Mouse (Mus musculus) neural tube, embryonic 13.5 days (tissue): ENCODE results near the gene Pou2f1. TPM values are rescaled to one million over a fixed set of nuclear protein-coding genes. Genes with fewer than 3 reads are reported as not detected.

Experiments used
- ATAC-seq: fragments of 200-750 bp; cut with Nextera tagmentation; 2 replicates; pipeline ENCODE4 v1.8.0; 2017; ENCODE audit warnings: low read depth, mild to moderate bottlenecking, moderate TSS enrichment, moderate library complexity
- H3K27ac ChIP-seq: fragments of 300-500 bp; sonication (generic); replicated peaks from 2 replicates; pipeline ENCODE4 v1.5.1; 2015; ENCODE audit warnings: moderate library complexity, mild to moderate bottlenecking, inconsistent platforms
- H3K27me3 ChIP-seq: fragments of 300-500 bp; sonication (generic); 2 replicates; pipeline ENCODE4 v1.6.1; 2015; ENCODE audit warnings: mild to moderate bottlenecking, inconsistent platforms
- H3K36me3 ChIP-seq: fragments of 300-500 bp; sonication (generic); 2 replicates; pipeline ENCODE4 v1.6.1; 2015; ENCODE audit warnings: mild to moderate bottlenecking, inconsistent platforms
- H3K4me1 ChIP-seq: fragments of 300-500 bp; sonication (generic); replicated peaks from 2 replicates; pipeline ENCODE4 v1.6.1; 2015; ENCODE audit warnings: inconsistent platforms
- H3K4me2 ChIP-seq: fragments of 300-500 bp; sonication (generic); 2 replicates; pipeline ENCODE4 v1.6.1; 2015; ENCODE audit warnings: inconsistent platforms, mild to moderate bottlenecking, moderate library complexity
- H3K4me3 ChIP-seq: fragments of 300-500 bp; sonication (generic); 2 replicates; pipeline ENCODE4 v1.5.1; 2015; ENCODE audit warnings: mild to moderate bottlenecking, inconsistent platforms
- H3K9ac ChIP-seq: fragments of 300-500 bp; sonication (generic); 2 replicates; pipeline ENCODE4 v1.6.1; 2015; ENCODE audit warnings: moderate library complexity, mild to moderate bottlenecking, inconsistent platforms
- H3K9me3 ChIP-seq: fragments of 300-500 bp; sonication (generic); 2 replicates; pipeline ENCODE4 v1.6.1; 2016; ENCODE audit warnings: inconsistent platforms
- WGBS: fragments of 180-500 bp; shearing (Covaris S2); methylation state at CpG from one replicate; pipeline ENCODE4 v1.1.7; 2015; 5-methylcytosine and 5-hydroxymethylcytosine counted together
- polyA plus RNA-seq: library from polyadenylated mRNA; unstranded; fragments of >200 nt; fragmentation: Nextera tagmentation; extraction: Ambion mirVana; gene quantifications from 2 replicates; pipeline ENCODE4 v1.2.1, GENCODE M21; 2015

Pou2f1 gene
- polyA plus RNA-seq, 1 experiment from 2014 or later = 15.5 TPM

GRCm38 (mm10) chr1:165932842-165933241, 69.6 kb downstream of the Pou2f1 start:
- 88% methylated on average over 2 of the region's 2 CpGs for WGBS

GRCm38 (mm10) chr1:165930510-165930909, 72.0 kb downstream of the Pou2f1 start:
- Histone ChIP-seq H3K9me3 (no peaks in the 10 kb centered on the region), H3K4me2 (no peak overlapping the region), H3K27me3 (no peaks in the 10 kb centered on the region), H3K9ac (no peak overlapping the region), H3K36me3 (no peaks in the 10 kb centered on the region), H3K4me3 (no peak overlapping the region), H3K27ac (no peak overlapping the region), H3K4me1 (peaks cover 20% of the 10 kb centered on the region)
- ATAC-seq = no peak
- WGBS = 93% methylated on average over 3 of the region's 3 CpGs

More at GRCm38 (mm10) chr1:165932842-165933241, 69.6 kb downstream of the Pou2f1 start:
- Histone ChIP-seq H3K36me3 (no peaks in the 10 kb centered on the region), H3K27ac (no peak overlapping the region), H3K27me3 (no peaks in the 10 kb centered on the region), H3K9me3 (no peaks in the 10 kb centered on the region), H3K4me2 (peak overlapping the region; percentile 28; the same call in 1 of the 2 replicates), H3K9ac (no peak overlapping the region), H3K4me3 (no peak overlapping the region), H3K4me1 (peaks cover 33% of the 10 kb centered on the region)
- no peak for ATAC-seq

GRCm38 (mm10) chr1:165927507-165928279, 74.8 kb downstream of the Pou2f1 start:
- Histone ChIP-seq H3K27me3 (no peaks in the 10 kb centered on the region), H3K4me1 (0 out of 2 replicates have a peak, but pooled peaks cover 4% of the 10 kb centered on the region), H3K4me2 (no peak overlapping the region), H3K9me3 (no peaks in the 10 kb centered on the region), H3K36me3 (no peaks in the 10 kb centered on the region), H3K4me3 (no peak overlapping the region), H3K9ac (no peak overlapping the region), H3K27ac (no peak overlapping the region)
- ATAC-seq = no peak
- WGBS = 89% methylated on average over 7 of the region's 7 CpGs

- 88% methylated on average over 2 of the region's 2 CpGs for WGBS
- no peak overlapping the region for H3K27ac ChIP-seq
- H3K36me3 ChIP-seq = no peaks in the 10 kb centered on the region
- H3K4me2 ChIP-seq = no peak overlapping the region
- no peak overlapping the region for H3K4me3 ChIP-seq
- no peaks in the 10 kb centered on the region for H3K4me1 ChIP-seq
- no peak for ATAC-seq
- H3K9me3 ChIP-seq = no peaks in the 10 kb centered on the region
- no peaks in the 10 kb centered on the region for H3K27me3 ChIP-seq
- no peak overlapping the region for H3K9ac ChIP-seq
Observed at GRCm38 (mm10) chr1:165925207-165925606, 77.3 kb downstream of the Pou2f1 start.

GRCm38 (mm10) chr1:165922488-165922887, 80.0 kb downstream of the Pou2f1 start:
- no peaks in the 10 kb centered on the region for H3K36me3 ChIP-seq
- no peaks in the 10 kb centered on the region for H3K4me1 ChIP-seq
- 81% methylated on average over 1 of the region's 1 CpGs for WGBS
- H3K4me3 ChIP-seq = no peak overlapping the region
- no peaks in the 10 kb centered on the region for H3K9me3 ChIP-seq
- no peak overlapping the region for H3K4me2 ChIP-seq
- no peaks in the 10 kb centered on the region for H3K27me3 ChIP-seq
- no peak overlapping the region for H3K9ac ChIP-seq
- no peak overlapping the region for H3K27ac ChIP-seq
- ATAC-seq = no peak

GRCm38 (mm10) chr1:165921026-165921425, 81.5 kb downstream of the Pou2f1 start:
- no peak for ATAC-seq
- Histone ChIP-seq H3K4me2 (no peak overlapping the region), H3K4me1 (no peaks in the 10 kb centered on the region), H3K36me3 (peaks cover 11% of the 10 kb centered on the region), H3K9me3 (no peaks in the 10 kb centered on the region), H3K9ac (no peak overlapping the region), H3K27ac (no peak overlapping the region), H3K4me3 (no peak overlapping the region), H3K27me3 (no peaks in the 10 kb centered on the region)
- 72% methylated on average over 3 of the region's 3 CpGs for WGBS

- no peak overlapping the region for H3K4me3 ChIP-seq
- peak overlapping the region; percentile 35 for H3K27ac ChIP-seq
- ATAC-seq = peak; percentile 36; the same call in 1 of the 2 replicates
- no peaks in the 10 kb centered on the region for H3K27me3 ChIP-seq
- 28% methylated on average over 2 of the region's 2 CpGs for WGBS
- no peak overlapping the region for H3K9ac ChIP-seq
- peak overlapping the region; percentile 11; the same call in 1 of the 2 replicates for H3K4me2 ChIP-seq
- peaks cover 20% of the 10 kb centered on the region for H3K36me3 ChIP-seq
- H3K9me3 ChIP-seq = no peaks in the 10 kb centered on the region
- H3K4me1 ChIP-seq = peaks cover 17% of the 10 kb centered on the region
Observed at GRCm38 (mm10) chr1:165914416-165914801, 88.1 kb downstream of the Pou2f1 start.

- Histone ChIP-seq H3K4me3 (no peak overlapping the region), H3K36me3 (peaks cover 22% of the 10 kb centered on the region), H3K27ac (no peak overlapping the region), H3K9ac (no peak overlapping the region), H3K9me3 (no peaks in the 10 kb centered on the region), H3K27me3 (no peaks in the 10 kb centered on the region), H3K4me2 (0 out of 2 replicates have a peak overlapping the region, but pooled peaks have one; percentile 11), H3K4me1 (peaks cover 17% of the 10 kb centered on the region)
- ATAC-seq = peak; percentile 91
- WGBS = 57% methylated on average over 2 of the region's 2 CpGs
Observed at GRCm38 (mm10) chr1:165913720-165914415, 88.6 kb downstream of the Pou2f1 start.

- WGBS = 88% methylated on average over 3 of the region's 3 CpGs
- no peak overlapping the region for H3K4me3 ChIP-seq
- no peak for ATAC-seq
- H3K27me3 ChIP-seq = no peaks in the 10 kb centered on the region
- no peak overlapping the region for H3K9ac ChIP-seq
- H3K36me3 ChIP-seq = peaks cover 43% of the 10 kb centered on the region
- H3K4me1 ChIP-seq = peaks cover 11% of the 10 kb centered on the region
- no peaks in the 10 kb centered on the region for H3K9me3 ChIP-seq
- H3K4me2 ChIP-seq = no peak overlapping the region
- H3K27ac ChIP-seq = no peak overlapping the region
Observed at GRCm38 (mm10) chr1:165909471-165909870, 93.0 kb downstream of the Pou2f1 start.

GRCm38 (mm10) chr1:165908806-165909205, 93.7 kb downstream of the Pou2f1 start:
- peaks cover 48% of the 10 kb centered on the region for H3K36me3 ChIP-seq
- WGBS = 78% methylated on average over 3 of the region's 3 CpGs
- ATAC-seq = no peak
- H3K4me2 ChIP-seq = no peak overlapping the region
- no peak overlapping the region for H3K9ac ChIP-seq
- H3K4me3 ChIP-seq = no peak overlapping the region
- no peaks in the 10 kb centered on the region for H3K9me3 ChIP-seq
- no peaks in the 10 kb centered on the region for H3K27me3 ChIP-seq
- peaks cover 5% of the 10 kb centered on the region; the same call in 1 of the 2 replicates for H3K4me1 ChIP-seq
- no peak overlapping the region for H3K27ac ChIP-seq

- WGBS = 94% methylated on average over 2 of the region's 2 CpGs
Observed at GRCm38 (mm10) chr1:165908153-165908552, 94.3 kb downstream of the Pou2f1 start.

GRCm38 (mm10) chr1:165903596-165903995, 98.9 kb downstream of the Pou2f1 start:
- H3K36me3 ChIP-seq = peaks cover 63% of the 10 kb centered on the region
- no peak for ATAC-seq

More at GRCm38 (mm10) chr1:165908153-165908552, 94.3 kb downstream of the Pou2f1 start:
- H3K36me3 ChIP-seq = peaks cover 53% of the 10 kb centered on the region
- H3K27ac ChIP-seq = no peak overlapping the region
- no peak overlapping the region for H3K9ac ChIP-seq
- H3K4me3 ChIP-seq = no peak overlapping the region
- H3K9me3 ChIP-seq = no peaks in the 10 kb centered on the region
- ATAC-seq = no peak
- H3K4me1 ChIP-seq = 0 out of 2 replicates have a peak, but pooled peaks cover 5% of the 10 kb centered on the region
- no peaks in the 10 kb centered on the region for H3K27me3 ChIP-seq
- no peak overlapping the region for H3K4me2 ChIP-seq

More at GRCm38 (mm10) chr1:165903596-165903995, 98.9 kb downstream of the Pou2f1 start:
- Histone ChIP-seq H3K27me3 (no peaks in the 10 kb centered on the region), H3K9me3 (no peaks in the 10 kb centered on the region), H3K4me3 (no peak overlapping the region), H3K4me1 (no peaks in the 10 kb centered on the region), H3K9ac (no peak overlapping the region), H3K27ac (no peak overlapping the region), H3K4me2 (no peak overlapping the region)
- WGBS = 71% methylated on average over 1 of the region's 1 CpGs
